ENCODE assay signal across 11 mouse cellular contexts in genomic region chr7:67234797-67235196, GRCm38 (mm10). TPM values are rescaled to one million over a fixed set of nuclear protein-coding genes. Genes with fewer than 3 reads are reported as not detected.
DNase-seq lines count a peak whose midpoint lies in the region; ATAC-seq and TF ChIP-seq lines count a peak whose summit lies in the region.
"Had no signal": no experiment of that assay in that cellular context is flagged by ENCODE, and none has a peak within 500 bp of the region (broad histone marks: within the 10 kb centered on the region; RNA-seq: fewer than 3 reads in every experiment).

No protein-coding gene starts in this region.

- H3K9ac ChIP-seq in hindbrain, postnatal 0 days (replicated peaks; ENCODE audit: low read length) = no peak overlapping the region
- H3K9ac ChIP-seq in hindbrain, embryonic 14.5 days = no peak overlapping the region
- H3K9ac ChIP-seq in neural tube, embryonic 11.5 days (ENCODE audit: low read length) = no peak overlapping the region
- H3K9ac ChIP-seq in neural tube, embryonic 15.5 days (replicated peaks) = no peak overlapping the region
- H3K9ac ChIP-seq in heart, embryonic 15.5 days = no peak overlapping the region
- no peak overlapping the region for H3K9ac ChIP-seq in stomach, postnatal 0 days (ENCODE audit: low read length)
- H3K9ac ChIP-seq: neural tube, embryonic 12.5 days had no signal

- H3K4me1 ChIP-seq in hindbrain, postnatal 0 days (ENCODE audit: insufficient read depth, low read length) = no peaks in the 10 kb centered on the region
- no peaks in the 10 kb centered on the region for H3K4me1 ChIP-seq in hindbrain, embryonic 14.5 days (replicated peaks; ENCODE audit: control insufficient read depth, insufficient read depth, low read length)
- no peaks in the 10 kb centered on the region for H3K4me1 ChIP-seq in neural tube, embryonic 11.5 days (ENCODE audit: control insufficient read depth, insufficient read depth, low read length)
- peaks cover 6% of the 10 kb centered on the region; the same call in 1 of the 2 replicates for H3K4me1 ChIP-seq in neural tube, embryonic 15.5 days
- H3K4me1 ChIP-seq in heart, embryonic 15.5 days (replicated peaks) = peaks cover 52% of the 10 kb centered on the region
- H3K4me1 ChIP-seq in stomach, postnatal 0 days (replicated peaks; ENCODE audit: control insufficient read depth, insufficient read depth) = no peaks in the 10 kb centered on the region
- H3K4me1 ChIP-seq: neural tube, embryonic 12.5 days had no signal

- DNase-seq in hindbrain, postnatal 0 days (ENCODE audit: low spot score) = peak; percentile 26
- DNase-seq in hindbrain, embryonic 14.5 days (ENCODE audit: low spot score) = no peak
- DNase-seq in neural tube, embryonic 11.5 days (ENCODE audit: low spot score) = peak; percentile 23
- DNase-seq in stomach, postnatal 0 days (ENCODE audit: low spot score) = peak; percentile 14
- no peak for DNase-seq in right cerebral cortex, postnatal 4 days
- no peak for DNase-seq in ovary, postnatal 36 days (ENCODE audit: low spot score)
- DNase-seq: adrenal gland, adult 2 months; layer of hippocampus, postnatal 36 days had no signal

- no peak for TF ChIP-seq EP300 in stomach, postnatal 0 days (optimal IDR thresholded peaks at IDR 0.05)

- H3K4me2 ChIP-seq in hindbrain, postnatal 0 days (ENCODE audit: low read depth, low read length) = no peak overlapping the region
- H3K4me2 ChIP-seq in hindbrain, embryonic 14.5 days (replicated peaks) = no peak overlapping the region
- no peak overlapping the region for H3K4me2 ChIP-seq in neural tube, embryonic 11.5 days (ENCODE audit: low read depth)
- H3K4me2 ChIP-seq in neural tube, embryonic 15.5 days = no peak overlapping the region
- no peak overlapping the region for H3K4me2 ChIP-seq in heart, embryonic 15.5 days
- H3K4me2 ChIP-seq in stomach, postnatal 0 days (replicated peaks; ENCODE audit: low read depth) = no peak overlapping the region
- H3K4me2 ChIP-seq: neural tube, embryonic 12.5 days had no signal

- peak; percentile 23; the same call in 1 of the 2 replicates for TF ChIP-seq CTCF in hindbrain, postnatal 0 days (IDR thresholded peaks at IDR 0.05; ENCODE audit: low read depth)
- peak; percentile 34; the same call in 1 of the 2 replicates for TF ChIP-seq CTCF in stomach, postnatal 0 days (IDR thresholded peaks at IDR 0.05; ENCODE audit: low read depth)

- no peak overlapping the region for H3K4me3 ChIP-seq in hindbrain, postnatal 0 days (ENCODE audit: low read length)
- H3K4me3 ChIP-seq in hindbrain, embryonic 14.5 days (replicated peaks; ENCODE audit: low read length) = no peak overlapping the region
- H3K4me3 ChIP-seq in neural tube, embryonic 11.5 days (ENCODE audit: low read depth, low read length) = no peak overlapping the region
- H3K4me3 ChIP-seq in neural tube, embryonic 15.5 days (replicated peaks) = no peak overlapping the region
- no peak overlapping the region for H3K4me3 ChIP-seq in heart, embryonic 15.5 days
- H3K4me3 ChIP-seq in stomach, postnatal 0 days (ENCODE audit: low read depth, low read length) = no peak overlapping the region
- H3K4me3 ChIP-seq: neural tube, embryonic 12.5 days had no signal

- no peaks in the 10 kb centered on the region for H3K9me3 ChIP-seq in hindbrain, postnatal 0 days (ENCODE audit: low read length)
- H3K9me3 ChIP-seq in hindbrain, embryonic 14.5 days (ENCODE audit: control insufficient read depth, low read length) = no peaks in the 10 kb centered on the region
- no peaks in the 10 kb centered on the region for H3K9me3 ChIP-seq in neural tube, embryonic 11.5 days (ENCODE audit: control insufficient read depth, low read length)
- H3K9me3 ChIP-seq in neural tube, embryonic 15.5 days (replicated peaks) = no peaks in the 10 kb centered on the region
- no peaks in the 10 kb centered on the region for H3K9me3 ChIP-seq in heart, embryonic 15.5 days (replicated peaks)
- no peaks in the 10 kb centered on the region for H3K9me3 ChIP-seq in stomach, postnatal 0 days (ENCODE audit: control insufficient read depth, low read length)
- H3K9me3 ChIP-seq: neural tube, embryonic 12.5 days had no signal

- WGBS in hindbrain, postnatal 0 days = 60% methylated on average over 8 of the region's 8 CpGs
- 80% methylated on average over 8 of the region's 8 CpGs for WGBS in hindbrain, embryonic 14.5 days
- WGBS in neural tube, embryonic 11.5 days = 79% methylated on average over 8 of the region's 8 CpGs
- WGBS in neural tube, embryonic 15.5 days = 76% methylated on average over 8 of the region's 8 CpGs
- 39% methylated on average over 8 of the region's 8 CpGs for WGBS in heart, embryonic 15.5 days
- WGBS in stomach, postnatal 0 days = 64% methylated on average over 8 of the region's 8 CpGs

- H3K36me3 ChIP-seq in hindbrain, postnatal 0 days (ENCODE audit: insufficient read depth, low read length) = peaks cover 33% of the 10 kb centered on the region; the same call in 1 of the 2 replicates
- H3K36me3 ChIP-seq in hindbrain, embryonic 14.5 days (replicated peaks; ENCODE audit: control insufficient read depth, insufficient read depth) = peaks cover 63% of the 10 kb centered on the region
- H3K36me3 ChIP-seq in neural tube, embryonic 11.5 days (ENCODE audit: control insufficient read depth, insufficient read depth, low read length) = peaks cover 2% of the 10 kb centered on the region; the same call in 1 of the 2 replicates
- peaks cover 42% of the 10 kb centered on the region for H3K36me3 ChIP-seq in neural tube, embryonic 15.5 days
- H3K36me3 ChIP-seq in heart, embryonic 15.5 days = peaks cover 50% of the 10 kb centered on the region
- H3K36me3 ChIP-seq in stomach, postnatal 0 days (ENCODE audit: control insufficient read depth, insufficient read depth, low read length) = peaks cover 23% of the 10 kb centered on the region

- no peak for ATAC-seq in hindbrain, postnatal 0 days
- no peak for ATAC-seq in hindbrain, embryonic 14.5 days (ENCODE audit: low FRiP score)
- no peak for ATAC-seq in neural tube, embryonic 11.5 days (ENCODE audit: insufficient read depth, low FRiP score, low TSS enrichment)
- no peak for ATAC-seq in neural tube, embryonic 15.5 days (ENCODE audit: low FRiP score)
- ATAC-seq in heart, embryonic 15.5 days (replicated peaks; ENCODE audit: insufficient number of reproducible peaks, insufficient read depth, low FRiP score, low read depth) = 0 out of 2 replicates have a peak, but pooled peaks have one; percentile 34
- ATAC-seq in stomach, postnatal 0 days (ENCODE audit: low FRiP score, low TSS enrichment) = no peak

- H3K27ac ChIP-seq in hindbrain, postnatal 0 days = no peak overlapping the region
- no peak overlapping the region for H3K27ac ChIP-seq in hindbrain, embryonic 14.5 days
- H3K27ac ChIP-seq in neural tube, embryonic 11.5 days (ENCODE audit: low read depth, low read length) = no peak overlapping the region
- no peak overlapping the region for H3K27ac ChIP-seq in neural tube, embryonic 15.5 days (replicated peaks)
- H3K27ac ChIP-seq in heart, embryonic 15.5 days = peak overlapping the region; percentile 36
- H3K27ac ChIP-seq in stomach, postnatal 0 days (replicated peaks) = no peak overlapping the region
- H3K27ac ChIP-seq: neural tube, embryonic 12.5 days had no signal

- no peaks in the 10 kb centered on the region for H3K27me3 ChIP-seq in hindbrain, postnatal 0 days (ENCODE audit: insufficient read depth, low read length)
- no peaks in the 10 kb centered on the region for H3K27me3 ChIP-seq in hindbrain, embryonic 14.5 days (ENCODE audit: control insufficient read depth, insufficient read depth, low read length)
- H3K27me3 ChIP-seq in neural tube, embryonic 11.5 days (ENCODE audit: control insufficient read depth, insufficient read depth, low read length) = no peaks in the 10 kb centered on the region
- no peaks in the 10 kb centered on the region for H3K27me3 ChIP-seq in neural tube, embryonic 15.5 days (replicated peaks)
- no peaks in the 10 kb centered on the region for H3K27me3 ChIP-seq in heart, embryonic 15.5 days
- no peaks in the 10 kb centered on the region for H3K27me3 ChIP-seq in stomach, postnatal 0 days (ENCODE audit: control insufficient read depth, insufficient read depth, low read length)
- H3K27me3 ChIP-seq: neural tube, embryonic 12.5 days had no signal

RNA-seq across cellular contexts. Expression of gene Lysmd4, which starts 12.5 kb away (rescaled TPM):
- total RNA-seq in hindbrain, postnatal 0 days (2014; rRNA removed) = 32.2 and 41.9 TPM in 2 replicates
- polyA plus RNA-seq in hindbrain, postnatal 0 days (2015; fragmentation: Nextera tagmentation; extraction: Ambion mirVana) = 39.5 and 44.6 TPM in 2 replicates
- 29.8 and 32.2 TPM in 2 replicates for polyA plus RNA-seq in hindbrain, embryonic 14.5 days (2014; fragmentation: Nextera tagmentation; extraction: Ambion mirVana)
- polyA plus RNA-seq in neural tube, embryonic 11.5 days (2014; fragmentation: Nextera tagmentation; extraction: Ambion mirVana) = 12.2 and 17.5 TPM in 2 replicates
- 33.1 and 37.0 TPM in 2 replicates for polyA plus RNA-seq in neural tube, embryonic 15.5 days (2015; fragmentation: Nextera tagmentation; extraction: Ambion mirVana)
- 14.2 and 16.8 TPM in 2 replicates for polyA plus RNA-seq in heart, embryonic 15.5 days (2015; fragmentation: Nextera tagmentation; extraction: Ambion mirVana)
- polyA plus RNA-seq in stomach, postnatal 0 days (2015; fragmentation: Nextera tagmentation; extraction: Ambion mirVana) = 8.5 and 9.8 TPM in 2 replicates

Comparison
In these comparisons a context has a peak if more than half of its experiments do, and no peak if none do; other contexts are left out.
1. DNase-seq: peak in hindbrain, postnatal 0 days (single experiment), neural tube, embryonic 11.5 days (single experiment) and stomach, postnatal 0 days (single experiment); none in hindbrain, embryonic 14.5 days (single experiment), right cerebral cortex, postnatal 4 days (single experiment) and ovary, postnatal 36 days (single experiment).